In the genomic region with DNA sequence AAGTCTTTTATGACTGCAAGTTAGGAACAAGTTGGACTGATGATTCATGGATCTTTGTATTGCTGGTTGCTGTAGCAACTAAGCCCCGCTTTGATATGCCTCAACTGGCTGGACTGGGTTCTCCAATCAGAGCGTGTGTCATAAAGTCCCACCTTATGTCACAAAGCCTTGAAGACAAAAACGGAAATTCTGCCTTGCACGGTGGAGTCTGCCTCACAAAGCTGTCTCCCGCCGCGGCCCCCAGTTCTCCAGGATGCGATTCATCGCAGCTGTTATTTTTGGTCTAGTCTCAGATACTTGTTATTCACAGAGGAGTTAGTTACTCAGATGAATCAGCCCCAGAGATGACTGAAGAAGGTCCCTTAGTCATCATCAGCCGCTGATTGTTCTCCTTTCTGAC, we compare ENCODE assay signal across 8 mouse cellular contexts. TPM values are rescaled to one million over a fixed set of nuclear protein-coding genes. Genes with fewer than 3 reads are reported as not detected.
DNase-seq lines count a peak whose midpoint lies in the region; ATAC-seq and TF ChIP-seq lines count a peak whose summit lies in the region.

No protein-coding gene starts in this region.

- no peak for TF ChIP-seq CTCF in heart, adult 2 months (IDR thresholded peaks at IDR 0.05)
- no peak for TF ChIP-seq CTCF in left cerebral cortex, adult 2 months (IDR thresholded peaks at IDR 0.05)
- TF ChIP-seq CTCF in lung, adult 2 months (IDR thresholded peaks at IDR 0.05; ENCODE audit: insufficient read depth, low read length), result no peak

- ATAC-seq in heart, embryonic 11.5 days (replicated peaks; ENCODE audit: insufficient number of reproducible peaks, low FRiP score, low TSS enrichment), result no peak
- ATAC-seq in stomach, embryonic 16.5 days (ENCODE audit: insufficient read depth, low FRiP score), result peak; percentile 84
- no peak for ATAC-seq in hindbrain, embryonic 14.5 days (ENCODE audit: low FRiP score)

- H3K9me3 ChIP-seq in heart, embryonic 11.5 days (replicated peaks; ENCODE audit: control insufficient read depth, low read length), result no peaks in the 10 kb centered on the region
- no peaks in the 10 kb centered on the region for H3K9me3 ChIP-seq in stomach, embryonic 16.5 days (replicated peaks; ENCODE audit: control insufficient read depth, low read length)
- no peaks in the 10 kb centered on the region for H3K9me3 ChIP-seq in hindbrain, embryonic 14.5 days (ENCODE audit: control insufficient read depth, low read length)

- DNase-seq in heart, adult 2 months, result peak; percentile 24 to 36
- DNase-seq in R1 (ENCODE audit: low read depth, low spot score), result peak; percentile 75
- DNase-seq in heart, adult 9 months (ENCODE audit: low spot score in 2 of 2), result peak; percentile 13 to 29
- DNase-seq in left cerebral cortex, adult 2 months (ENCODE audit: extremely low spot score in 1 of 2, low spot score in 2 of 2), result peak; percentile 75 to 83
- DNase-seq in lung, adult 2 months, result no peak
- DNase-seq in hindbrain, embryonic 14.5 days (ENCODE audit: low spot score), result no peak

- no peak overlapping the region for H3K4me3 ChIP-seq in heart, adult 2 months
- H3K4me3 ChIP-seq in heart, embryonic 11.5 days (ENCODE audit: low read depth, low read length), result no peak overlapping the region
- no peak overlapping the region for H3K4me3 ChIP-seq in left cerebral cortex, adult 2 months
- H3K4me3 ChIP-seq in stomach, embryonic 16.5 days (replicated peaks; ENCODE audit: low read length), result no peak overlapping the region
- H3K4me3 ChIP-seq in lung, adult 2 months (replicated peaks; ENCODE audit: extremely low read depth, low read depth, low read length), result no peak overlapping the region
- no peak overlapping the region for H3K4me3 ChIP-seq in hindbrain, embryonic 14.5 days (replicated peaks; ENCODE audit: low read length)

- intact Hi-C loops in heart, adult 2 months (cut with DNase I), result no loop called here
- intact Hi-C loops in left cerebral cortex, adult 2 months (cut with DNase I), result loop anchor here (1.0 kb wide), 1 partner anchor 15 kb away; no protein-coding TSS in a partner anchor

- WGBS in heart, adult 2 months, result 26% methylated on average over 10 of the region's 10 CpGs
- 62% methylated on average over 10 of the region's 10 CpGs for WGBS in heart, embryonic 11.5 days (ENCODE audit: insufficient replicate concordance)
- 42% methylated on average over 10 of the region's 10 CpGs for WGBS in stomach, embryonic 16.5 days
- 62% methylated on average over 10 of the region's 10 CpGs for WGBS in lung, adult 2 months
- 71% methylated on average over 10 of the region's 10 CpGs for WGBS in hindbrain, embryonic 14.5 days

- no peaks in the 10 kb centered on the region for H3K36me3 ChIP-seq in heart, adult 2 months (ENCODE audit: control insufficient read depth, insufficient read depth, low read length)
- H3K36me3 ChIP-seq in heart, embryonic 11.5 days (ENCODE audit: control insufficient read depth, insufficient read depth, low read length), result no peaks in the 10 kb centered on the region
- H3K36me3 ChIP-seq in stomach, embryonic 16.5 days (ENCODE audit: control insufficient read depth, insufficient read depth, low read length), result no peaks in the 10 kb centered on the region
- no peaks in the 10 kb centered on the region for H3K36me3 ChIP-seq in hindbrain, embryonic 14.5 days (replicated peaks; ENCODE audit: control insufficient read depth, insufficient read depth)

- TF ChIP-seq EP300 in heart, adult 2 months (IDR thresholded peaks at IDR 0.05; ENCODE audit: insufficient read depth, low read depth, low read length), result no peak

- no peaks in the 10 kb centered on the region for H3K79me2 ChIP-seq in heart, adult 2 months (replicated peaks; ENCODE audit: control insufficient read depth, insufficient read depth, low read length)

- peaks cover 1% of the 10 kb centered on the region; the same call in 1 of the 2 replicates for H3K4me1 ChIP-seq in heart, adult 2 months (ENCODE audit: control insufficient read depth, insufficient read depth, low read length)
- H3K4me1 ChIP-seq in heart, embryonic 11.5 days (ENCODE audit: control insufficient read depth, insufficient read depth, low read length), result 0 out of 2 replicates have a peak, but pooled peaks cover 2% of the 10 kb centered on the region
- H3K4me1 ChIP-seq in stomach, embryonic 16.5 days (ENCODE audit: control insufficient read depth, insufficient read depth, low read length), result 0 out of 2 replicates have a peak, but pooled peaks cover 2% of the 10 kb centered on the region
- no peaks in the 10 kb centered on the region for H3K4me1 ChIP-seq in lung, adult 2 months (ENCODE audit: control insufficient read depth, insufficient read depth, low read length)
- H3K4me1 ChIP-seq in hindbrain, embryonic 14.5 days (replicated peaks; ENCODE audit: control insufficient read depth, insufficient read depth, low read length), result no peaks in the 10 kb centered on the region

- no peaks in the 10 kb centered on the region; the same call in 1 of the 2 replicates for H3K27me3 ChIP-seq in heart, adult 2 months (ENCODE audit: control insufficient read depth, insufficient read depth, low read length)
- H3K27me3 ChIP-seq in heart, embryonic 11.5 days (ENCODE audit: control insufficient read depth, insufficient read depth, low read length), result no peaks in the 10 kb centered on the region
- H3K27me3 ChIP-seq in stomach, embryonic 16.5 days (ENCODE audit: control insufficient read depth, insufficient read depth, low read length), result no peaks in the 10 kb centered on the region
- H3K27me3 ChIP-seq in hindbrain, embryonic 14.5 days (ENCODE audit: control insufficient read depth, insufficient read depth, low read length), result no peaks in the 10 kb centered on the region

- no peak for TF ChIP-seq POLR2A in heart, adult 2 months (IDR thresholded peaks at IDR 0.05; ENCODE audit: insufficient read depth, low read depth, low read length)
- TF ChIP-seq POLR2A in lung, adult 2 months (IDR thresholded peaks at IDR 0.05; ENCODE audit: borderline replicate concordance, extremely low read depth, low read depth, low read length), result no peak

- H3K4me2 ChIP-seq in heart, embryonic 11.5 days, result no peak overlapping the region
- no peak overlapping the region for H3K4me2 ChIP-seq in stomach, embryonic 16.5 days (ENCODE audit: low read depth, low read length)
- H3K4me2 ChIP-seq in hindbrain, embryonic 14.5 days (replicated peaks), result no peak overlapping the region

- no peak overlapping the region for H3K27ac ChIP-seq in heart, adult 2 months
- no peak overlapping the region for H3K27ac ChIP-seq in heart, embryonic 11.5 days (ENCODE audit: low read depth, low read length)
- peak overlapping the region; percentile 86 for H3K27ac ChIP-seq in left cerebral cortex, adult 2 months
- H3K27ac ChIP-seq in stomach, embryonic 16.5 days (ENCODE audit: low read length), result peak overlapping the region; percentile 50
- no peak overlapping the region for H3K27ac ChIP-seq in hindbrain, embryonic 14.5 days

- no peak overlapping the region for H3K9ac ChIP-seq in heart, adult 2 months (ENCODE audit: low read depth, low read length)
- H3K9ac ChIP-seq in heart, embryonic 11.5 days (ENCODE audit: low read depth, low read length), result no peak overlapping the region
- no peak overlapping the region for H3K9ac ChIP-seq in stomach, embryonic 16.5 days (ENCODE audit: low read length)
- no peak overlapping the region for H3K9ac ChIP-seq in hindbrain, embryonic 14.5 days

RNA-seq across cellular contexts. Expression of gene Ociad2, which starts 3.5 kb away (rescaled TPM):
- 10 to 100 TPM in 1 of 2 experiments, 1 to 10 TPM in 1; 9.0 to 10.5 TPM for total RNA-seq in heart, adult 2 months (2021)
- 1.6 and 4.8 TPM in 2 replicates for polyA plus RNA-seq in heart, adult 2 months (2012; rRNA removed)
- polyA plus RNA-seq in heart, embryonic 11.5 days (2014; fragmentation: Nextera tagmentation; extraction: Ambion mirVana), result 21.6 and 22.5 TPM in 2 replicates
- total RNA-seq in left cerebral cortex, adult 2 months (2021), result 100 to 1,000 TPM; 114 to 137 TPM
- polyA plus RNA-seq in stomach, embryonic 16.5 days (2015; fragmentation: Nextera tagmentation; extraction: Ambion mirVana), result 93.9 and 103 TPM in 2 replicates
- polyA plus RNA-seq in lung, adult 2 months (2012; rRNA removed), result 3.0 and 4.3 TPM in 2 replicates
- polyA plus RNA-seq in hindbrain, embryonic 14.5 days (2014; fragmentation: Nextera tagmentation; extraction: Ambion mirVana), result 21.5 and 25.5 TPM in 2 replicates

RNA-seq across cellular contexts. Expression of gene Ociad1, which starts 51.7 kb away (rescaled TPM):
- 100 to 1,000 TPM; 232 to 249 TPM for total RNA-seq in heart, adult 2 months (2021)
- 83.4 and 133 TPM in 2 replicates for polyA plus RNA-seq in heart, adult 2 months (2012; rRNA removed)
- 156 and 190 TPM in 2 replicates for polyA plus RNA-seq in heart, embryonic 11.5 days (2014; fragmentation: Nextera tagmentation; extraction: Ambion mirVana)
- total RNA-seq in left cerebral cortex, adult 2 months (2021), result 100 to 1,000 TPM; 450 to 470 TPM
- 256 and 260 TPM in 2 replicates for polyA plus RNA-seq in stomach, embryonic 16.5 days (2015; fragmentation: Nextera tagmentation; extraction: Ambion mirVana)
- 54.9 and 58.4 TPM in 2 replicates for polyA plus RNA-seq in lung, adult 2 months (2012; rRNA removed)
- polyA plus RNA-seq in hindbrain, embryonic 14.5 days (2014; fragmentation: Nextera tagmentation; extraction: Ambion mirVana), result 226 and 246 TPM in 2 replicates

Comparison
In these comparisons a context has a peak if more than half of its experiments do, and no peak if none do; other contexts are left out.
1. DNase-seq: peak in heart, adult 2 months (2 of 2), R1 (single experiment), heart, adult 9 months (2 of 2) and left cerebral cortex, adult 2 months (2 of 2); none in lung, adult 2 months (single experiment) and hindbrain, embryonic 14.5 days (single experiment).
2. H3K27ac ChIP-seq: peak in left cerebral cortex, adult 2 months (single experiment) and stomach, embryonic 16.5 days (single experiment); none in heart, adult 2 months (single experiment), heart, embryonic 11.5 days (single experiment) and hindbrain, embryonic 14.5 days (single experiment).